Mouse (Mus musculus) thymus, postnatal 4 days (tissue): Measurements from ENCODE around the gene Cyp21a1.
"Not testable (repeated sequence)": the region's sequence is repeated elsewhere in the genome, so short reads cannot be mapped to it uniquely, and the experiment has no call there.

Source experiments
- DNase-seq: peaks from one replicate; pipeline ENCODE4 v3.0.0; 2021

The Cyp21a1 gene

GRCm38 (mm10) chr17:34804301-34804700, at the start of gene Cyp21a1:
TSS of gene Cyp21a1 (minus strand) at chr17:34804561.
- DNase-seq: not testable (repeated sequence)

- no peak for DNase-seq
Measured at GRCm38 (mm10) chr17:34853511-34853910, 49.1 kb upstream of the Cyp21a1 start.

GRCm38 (mm10) chr17:34850517-34851125, 46.3 kb upstream of the Cyp21a1 start:
- DNase-seq: peak; percentile 31

- peak; percentile 99 for DNase-seq
Measured at GRCm38 (mm10) chr17:34849722-34850516, 45.6 kb upstream of the Cyp21a1 start, which contains the start of the genes Skiv2l and Nelfe. TSS of gene Skiv2l (minus strand) at chr17:34850210. TSS of gene Nelfe (plus strand) at chr17:34850391.

- no peak for DNase-seq
Measured at GRCm38 (mm10) chr17:34847615-34848014, 43.3 kb upstream of the Cyp21a1 start.

- DNase-seq: no peak
Measured at GRCm38 (mm10) chr17:34847192-34847591, 42.8 kb upstream of the Cyp21a1 start.

- no peak for DNase-seq
Measured at GRCm38 (mm10) chr17:34844884-34845283, 40.5 kb upstream of the Cyp21a1 start.

GRCm38 (mm10) chr17:34840736-34841307, 36.5 kb upstream of the Cyp21a1 start:
- no peak for DNase-seq

GRCm38 (mm10) chr17:34838785-34839184, 34.4 kb upstream of the Cyp21a1 start:
- DNase-seq: no peak

- DNase-seq: peak; percentile 24
Measured at GRCm38 (mm10) chr17:34837464-34838324, 33.3 kb upstream of the Cyp21a1 start.

GRCm38 (mm10) chr17:34836856-34837221, 32.5 kb upstream of the Cyp21a1 start, which contains the start of the genes Stk19 and Dxo:
TSS of gene Stk19 (minus strand) at chr17:34836945.
TSS of gene Dxo (plus strand) at chr17:34837019.
- DNase-seq: peak; percentile 93

- DNase-seq: no peak
Measured at GRCm38 (mm10) chr17:34836155-34836855, 31.9 kb upstream of the Cyp21a1 start.

GRCm38 (mm10) chr17:34830776-34831175, 26.4 kb upstream of the Cyp21a1 start:
- not testable (repeated sequence) for DNase-seq

GRCm38 (mm10) chr17:34814818-34815370, 10.5 kb upstream of the Cyp21a1 start:
- no peak for DNase-seq

- peak; percentile 76 for DNase-seq
Measured at GRCm38 (mm10) chr17:34813747-34814146, 9.4 kb upstream of the Cyp21a1 start.

GRCm38 (mm10) chr17:34811275-34811674, 6.9 kb upstream of the Cyp21a1 start:
- DNase-seq: no peak

GRCm38 (mm10) chr17:34810811-34811210, 6.5 kb upstream of the Cyp21a1 start:
- DNase-seq: not testable (repeated sequence)

GRCm38 (mm10) chr17:34810411-34810810, 6.0 kb upstream of the Cyp21a1 start:
- not testable (repeated sequence) for DNase-seq

GRCm38 (mm10) chr17:34808599-34809205, 4.3 kb upstream of the Cyp21a1 start:
- DNase-seq: no peak

- DNase-seq: no peak
Measured at GRCm38 (mm10) chr17:34807176-34807575, 2.8 kb upstream of the Cyp21a1 start.

GRCm38 (mm10) chr17:34804871-34805562, 656 bp upstream of the Cyp21a1 start:
- peak; percentile 30 for DNase-seq
